Mouse (Mus musculus): ENCODE results near the gene Metap1.

- no peak for TF ChIP-seq POLR2A (IDR thresholded peaks at IDR 0.05; ENCODE audit: control insufficient read depth in 1 of 2, insufficient read depth in 1 of 2, low read depth in 1 of 2, low read length in 2 of 2, poor library complexity in 1 of 2)
- no peak for TF ChIP-seq CTCF (IDR thresholded peaks at IDR 0.05 in 2 of 3, conservative IDR thresholded peaks at IDR 0.05 in 1 of 3; ENCODE audit: control insufficient read depth in 1 of 3, insufficient read depth in 1 of 3, low read depth in 2 of 3, low read length in 3 of 3, poor library complexity in 1 of 3, severe bottlenecking in 1 of 3)
- TF ChIP-seq EP300 (IDR thresholded peaks at IDR 0.05; ENCODE audit: low read depth in 1 of 2, low read length in 2 of 2), result no peak
- no peak for TF ChIP-seq BHLHE40 (IDR thresholded peaks at IDR 0.05; ENCODE audit: borderline replicate concordance, low read depth, low read length)
- TF ChIP-seq CHD2 (IDR thresholded peaks at IDR 0.05; ENCODE audit: low read length), result no peak
- TF ChIP-seq ZMIZ1 (IDR thresholded peaks at IDR 0.05; ENCODE audit: low read depth, low read length), result no peak
- no peak for TF ChIP-seq NELFE (IDR thresholded peaks at IDR 0.05; ENCODE audit: low read depth, low read length)
- no peak for TF ChIP-seq POLR2AphosphoS2 (IDR thresholded peaks at IDR 0.05; ENCODE audit: low read length)
- TF ChIP-seq TCF12 (IDR thresholded peaks at IDR 0.05; ENCODE audit: low read depth, low read length), result no peak
- TF ChIP-seq GATA1 (IDR thresholded peaks at IDR 0.05; ENCODE audit: low read depth, low read length), result no peak
- no peak for TF ChIP-seq NRF1 (IDR thresholded peaks at IDR 0.05; ENCODE audit: insufficient read depth, low read depth, low read length, poor library complexity, severe bottlenecking)
- no peak for TF ChIP-seq ZNF384 (IDR thresholded peaks at IDR 0.05; ENCODE audit: low read depth, low read length)
Measured at GRCm38 (mm10) chr3:138531479-138532181, 42.3 kb upstream of the Metap1 start.

Data from MEL (cell line).